Comparison of ENCODE assay signal across 20 mouse cellular contexts in genomic region chr3:86017484-86017883, GRCm38 (mm10). TPM values are rescaled to one million over a fixed set of nuclear protein-coding genes. Genes with fewer than 3 reads are reported as not detected.
A peak's percentile ranks its signal among the peaks of the same experiment; 100 is the strongest.
DNase-seq lines count a peak whose midpoint lies in the region; ATAC-seq lines count a peak whose summit lies in the region.
"Had no signal": no experiment of that assay in that cellular context is flagged by ENCODE, and none has a peak within 500 bp of the region (broad histone marks: within the 10 kb centered on the region; RNA-seq: fewer than 3 reads in every experiment).

No protein-coding gene starts in this region.

- no peaks in the 10 kb centered on the region for H3K36me3 ChIP-seq in heart, embryonic 13.5 days
- H3K36me3 ChIP-seq: hindbrain, embryonic 12.5 days; liver, embryonic 13.5 days; midbrain, embryonic 10.5 days; stomach, embryonic 15.5 days had no signal

- WGBS in heart, embryonic 13.5 days, result 28% methylated on average over 8 of the region's 8 CpGs

- H3K4me3 ChIP-seq in heart, embryonic 13.5 days, result no peak overlapping the region
- H3K4me3 ChIP-seq: hindbrain, embryonic 12.5 days; liver, embryonic 13.5 days; midbrain, embryonic 10.5 days; myocyte; stomach, embryonic 15.5 days had no signal

- 0 out of 2 replicates have a peak, but pooled peaks cover 12% of the 10 kb centered on the region for H3K4me1 ChIP-seq in heart, embryonic 13.5 days
- H3K4me1 ChIP-seq: hindbrain, embryonic 12.5 days; midbrain, embryonic 10.5 days; stomach, embryonic 15.5 days had no signal

- H3K27me3 ChIP-seq in heart, embryonic 13.5 days (replicated peaks), result peaks cover 64% of the 10 kb centered on the region
- H3K27me3 ChIP-seq: CH12.LX; hindbrain, embryonic 12.5 days; liver, embryonic 13.5 days; stomach, embryonic 15.5 days had no signal

- DNase-seq in cerebellum, postnatal 4 days (ENCODE audit: low spot score in 2 of 2), result no peak
- DNase-seq in heart, adult 9 months (ENCODE audit: low spot score in 2 of 2), result no peak
- DNase-seq in left cerebral cortex, adult 9 months (ENCODE audit: low spot score in 2 of 2), result peak; percentile 13 to 47
- no peak for DNase-seq in left cerebral cortex, adult 11 months (ENCODE audit: low spot score)
- peak; percentile 65 for DNase-seq in telencephalon, adult 2 months (ENCODE audit: low read depth, low spot score)
- no peak for DNase-seq in adipocyte (ENCODE audit: low spot score)
- DNase-seq: cerebellum, adult 8-10 months; gastrocnemius, postnatal 25 days; kidney, adult 11 months; kidney, postnatal 14 days; liver, embryonic 13.5 days; thymus, postnatal 25 days had no signal

- no peak overlapping the region for H3K4me2 ChIP-seq in heart, embryonic 13.5 days
- H3K4me2 ChIP-seq: hindbrain, embryonic 12.5 days; liver, embryonic 13.5 days; stomach, embryonic 15.5 days had no signal

- no peak overlapping the region for H3K9ac ChIP-seq in heart, embryonic 13.5 days
- H3K9ac ChIP-seq: hindbrain, embryonic 12.5 days; liver, embryonic 13.5 days; stomach, embryonic 15.5 days had no signal

- 0 out of 2 replicates have a peak, but pooled peaks have one; percentile 10 for ATAC-seq in cerebellum, adult (ENCODE audit: insufficient number of reproducible peaks, low FRiP score, low TSS enrichment)
- ATAC-seq in heart, embryonic 13.5 days (ENCODE audit: extremely low read depth, insufficient number of reproducible peaks, low FRiP score, low TSS enrichment), result peak; percentile 58; the same call in 1 of the 2 replicates
- ATAC-seq: lung, postnatal 0 days had no signal

- H3K27ac ChIP-seq in heart, embryonic 13.5 days (replicated peaks), result peak overlapping the region; percentile 41; the same call in 1 of the 2 replicates
- H3K27ac ChIP-seq: hindbrain, embryonic 12.5 days; liver, embryonic 13.5 days; midbrain, embryonic 10.5 days; stomach, embryonic 15.5 days had no signal

- no peaks in the 10 kb centered on the region for H3K9me3 ChIP-seq in heart, embryonic 13.5 days
- H3K9me3 ChIP-seq: hindbrain, embryonic 12.5 days; liver, embryonic 13.5 days; midbrain, embryonic 10.5 days; stomach, embryonic 15.5 days had no signal

RNA-seq across cellular contexts. Expression of gene Prss48, which starts 15.2 kb away (rescaled TPM):
- not detected in 2 replicates for polyA plus RNA-seq in heart, embryonic 13.5 days (2015; fragmentation: Nextera tagmentation; extraction: Ambion mirVana)
- polyA plus RNA-seq: hindbrain, embryonic 12.5 days; liver, embryonic 13.5 days; lung, postnatal 0 days; midbrain, embryonic 10.5 days; myocyte; stomach, embryonic 15.5 days had no signal

RNA-seq across cellular contexts. Expression of gene Sh3d19, which starts 46.6 kb away (rescaled TPM):
- 10.3 and 10.9 TPM in 2 replicates for polyA plus RNA-seq in heart, embryonic 13.5 days (2015; fragmentation: Nextera tagmentation; extraction: Ambion mirVana)

Comparison
In these comparisons a context has a peak if more than half of its experiments do, and no peak if none do; other contexts are left out.
1. DNase-seq: peak in left cerebral cortex, adult 9 months (2 of 2) and telencephalon, adult 2 months (single experiment); none in cerebellum, postnatal 4 days (0 of 2), heart, adult 9 months (0 of 2), left cerebral cortex, adult 11 months (single experiment) and adipocyte (single experiment).